Mouse (Mus musculus) ES-E14 (cell line): ENCODE measurements at regions not wholly inside any gene's neighbourhood (a gene's known extent, or its start where the extent isn't known, plus 50 kb on each side); places are given as distances from the start of the nearest gene placed in this dataset.

Experiments
- CHD2 ChIP-seq: IDR thresholded peaks from 2 replicates; pipeline ENCODE4 v1.6.1; 2014; ENCODE audit warnings: mild to moderate bottlenecking, low read depth, low read length, inconsistent platforms
- HCFC1 ChIP-seq: IDR thresholded peaks from 2 replicates; pipeline ENCODE4 v1.6.1; 2012; ENCODE audit warnings: low read length, inconsistent platforms, borderline replicate concordance; ENCODE audit not compliant: insufficient read depth
- MAFK ChIP-seq: IDR thresholded peaks from 2 replicates; pipeline ENCODE4 v1.6.1; 2014; ENCODE audit warnings: mild to moderate bottlenecking, low read depth, low read length, inconsistent platforms; ENCODE audit not compliant: insufficient read depth
- ZC3H11A ChIP-seq: IDR thresholded peaks from 2 replicates; pipeline ENCODE4 v1.6.1; 2012; ENCODE audit warnings: low read depth, mild to moderate bottlenecking, inconsistent platforms, low read length, borderline replicate concordance
- ZNF384 ChIP-seq: IDR thresholded peaks from 2 replicates; pipeline ENCODE4 v1.6.1; 2012; ENCODE audit warnings: low read depth, low read length, inconsistent platforms

GRCm38 (mm10) chr17:93140003-93140402 is 58.8 kb upstream of the Adcyap1 start:
- TF ChIP-seq ZC3H11A (peak; percentile 10; the same call in 1 of the 2 replicates), MAFK (no peak), HCFC1 (no peak), CHD2 (no peak), ZNF384 (no peak)
